Mouse (Mus musculus) CH12.LX (cell line): ENCODE measurements around the gene Tescl.

Source experiments
- CTCF ChIP-seq, 2 experiments: IDR thresholded peaks in 1 of 2; conservative IDR thresholded peaks in 1 of 2; 2 replicates each; pipeline ENCODE4 v1.5.1; 2011 to 2012; ENCODE audit warnings: low read depth in 2 of 2, low read length in 2 of 2, improper control_type of control experiment in 1 of 2, inconsistent platforms in 1 of 2, mild to moderate bottlenecking in 1 of 2, moderate library complexity in 1 of 2
- E2F4 ChIP-seq: IDR thresholded peaks from 2 replicates; pipeline ENCODE4 v1.6.1; 2011; ENCODE audit warnings: low read depth, low read length, improper control_type of control experiment; ENCODE audit not compliant: insufficient replicate concordance
- ETS1 ChIP-seq: conservative IDR thresholded peaks from 2 replicates; pipeline ENCODE4 v1.6.1; 2012; ENCODE audit warnings: low read depth, mild to moderate bottlenecking, inconsistent platforms, low read length, improper control_type of control experiment, moderate library complexity
- HCFC1 ChIP-seq: IDR thresholded peaks from 2 replicates; pipeline ENCODE4 v1.6.1; 2012; ENCODE audit warnings: low read depth, mild to moderate bottlenecking, inconsistent platforms, low read length, improper control_type of control experiment
- MAFK ChIP-seq: IDR thresholded peaks from 2 replicates; pipeline ENCODE4 v1.6.1; 2011; ENCODE audit warnings: low read length, improper control_type of control experiment; ENCODE audit not compliant: insufficient replicate concordance
- MYC ChIP-seq: IDR thresholded peaks from 2 replicates; pipeline ENCODE4 v1.6.1; 2011; ENCODE audit warnings: low read depth, mild to moderate bottlenecking, improper control_type of control experiment, low read length
- NELFE ChIP-seq: IDR thresholded peaks from 2 replicates; pipeline ENCODE4 v1.6.1; 2011; ENCODE audit warnings: low read depth, low read length, improper control_type of control experiment
- NRF1 ChIP-seq: IDR thresholded peaks from 2 replicates; pipeline ENCODE4 v1.6.1; 2014; ENCODE audit warnings: low read depth, mild to moderate bottlenecking, inconsistent platforms, low read length, improper control_type of control experiment, moderate library complexity
- POLR2A ChIP-seq: IDR thresholded peaks from 2 replicates; pipeline ENCODE4 v1.6.1; 2011; ENCODE audit warnings: low read depth, mild to moderate bottlenecking, improper control_type of control experiment, low read length
- SIN3A ChIP-seq: IDR thresholded peaks from 2 replicates; pipeline ENCODE4 v1.6.1; 2012; ENCODE audit warnings: low read length, improper control_type of control experiment, inconsistent platforms
- ZC3H11A ChIP-seq: IDR thresholded peaks from 2 replicates; pipeline ENCODE4 v1.6.1; 2012; ENCODE audit warnings: low read depth, mild to moderate bottlenecking, inconsistent platforms, low read length, improper control_type of control experiment
- ZNF384 ChIP-seq: IDR thresholded peaks from 2 replicates; pipeline ENCODE4 v1.6.1; 2012; ENCODE audit warnings: low read depth, low read length, improper control_type of control experiment, inconsistent platforms

- no peak for TF ChIP-seq CTCF (conservative IDR thresholded peaks at IDR 0.05 in 1 of 2, IDR thresholded peaks at IDR 0.05 in 1 of 2; ENCODE audit: low read depth in 2 of 2, low read length in 2 of 2)
- TF ChIP-seq NELFE: no peak
- TF ChIP-seq POLR2A: no peak
- TF ChIP-seq MYC: no peak
- no peak for TF ChIP-seq SIN3A
- TF ChIP-seq E2F4: no peak
- TF ChIP-seq NRF1: no peak
- no peak for TF ChIP-seq HCFC1
- no peak for TF ChIP-seq MAFK
- TF ChIP-seq ZC3H11A: no peak
- no peak for TF ChIP-seq ETS1
- no peak for TF ChIP-seq ZNF384
These were observed at the start of gene Tescl for GRCm38 (mm10) chr7:24333304-24333986.
